Mouse (Mus musculus) cerebellum, adult 8-10 months (tissue): ENCODE measurements around the gene Rbp1.

Experiments
- DNase-seq: peaks from one replicate; pipeline ENCODE4 v3.0.0; 2022

Rbp1 gene

DNA sequence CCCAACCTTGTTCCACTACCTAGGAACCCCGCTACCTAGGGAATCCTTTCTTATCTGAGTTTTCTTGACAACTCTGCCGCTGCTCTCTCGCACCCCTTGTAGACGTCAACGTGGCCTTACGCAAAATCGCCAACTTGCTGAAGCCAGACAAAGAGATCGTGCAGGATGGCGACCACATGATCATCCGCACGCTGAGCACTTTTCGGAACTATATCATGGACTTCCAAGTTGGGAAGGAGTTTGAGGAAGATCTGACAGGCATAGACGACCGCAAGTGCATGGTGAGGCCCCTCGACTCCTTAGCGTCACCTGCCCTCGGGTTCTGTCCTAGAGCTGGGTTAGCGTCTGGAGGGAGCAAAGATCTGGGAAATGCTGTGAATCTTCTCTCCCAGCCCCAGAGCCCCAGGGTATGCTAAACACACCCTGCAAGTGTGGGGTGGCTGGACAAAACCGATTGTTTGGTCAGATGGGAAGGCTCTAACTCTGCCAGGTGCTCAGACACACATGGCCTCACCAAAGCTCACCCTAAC, 2.7 kb downstream of the Rbp1 start:
- no peak for DNase-seq

DNA sequence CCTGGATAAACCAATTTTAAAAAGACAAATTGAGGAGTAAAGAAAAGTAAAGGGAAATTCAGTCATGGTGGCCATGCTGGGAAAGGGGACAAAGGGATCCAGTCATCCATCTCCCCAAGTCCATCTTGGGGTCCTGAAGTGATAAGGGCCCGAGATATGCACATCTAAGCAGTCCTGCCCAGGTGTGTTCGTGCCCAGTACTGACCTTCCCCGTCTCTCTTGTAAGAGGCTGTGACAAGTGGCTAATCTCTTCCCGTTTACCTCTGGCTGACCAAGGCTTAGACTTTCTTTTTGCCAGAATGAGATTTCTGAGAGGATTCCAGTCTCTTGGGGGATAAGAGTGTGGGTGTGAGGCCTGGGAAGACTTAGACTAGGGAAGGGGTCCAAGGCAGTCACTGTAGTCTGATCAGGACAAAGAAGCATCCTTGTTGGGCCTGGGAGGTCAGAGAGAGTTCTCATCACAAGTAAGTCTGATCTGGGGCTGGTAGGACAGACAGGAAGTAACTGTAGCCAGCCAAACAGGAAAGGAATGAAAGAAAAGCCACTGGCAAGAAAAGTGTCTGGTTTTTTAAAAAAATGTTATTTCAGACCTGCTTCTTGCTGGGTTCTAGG, 5.3 kb downstream of the Rbp1 start:
- DNase-seq, result no peak

DNA sequence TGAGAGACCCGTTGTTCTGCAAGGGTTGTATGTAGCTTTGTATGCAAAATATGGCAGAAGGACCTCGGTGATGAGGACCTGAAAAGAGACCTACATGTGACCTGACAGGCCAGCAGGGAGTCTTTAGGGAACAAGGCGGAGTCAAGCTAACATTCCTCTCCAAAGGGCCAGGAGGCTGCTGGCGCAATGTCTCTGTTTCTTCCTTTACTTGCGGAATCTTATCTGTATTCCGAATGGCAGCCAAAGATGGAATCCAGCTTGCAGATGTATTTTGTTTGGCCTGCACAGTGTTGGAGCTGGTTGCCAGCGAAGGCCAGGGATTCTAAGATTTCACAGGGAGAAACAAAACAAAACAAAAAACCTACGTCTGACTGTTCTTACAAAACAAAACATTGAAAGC, 6.0 kb downstream of the Rbp1 start:
- DNase-seq, result no peak

DNA sequence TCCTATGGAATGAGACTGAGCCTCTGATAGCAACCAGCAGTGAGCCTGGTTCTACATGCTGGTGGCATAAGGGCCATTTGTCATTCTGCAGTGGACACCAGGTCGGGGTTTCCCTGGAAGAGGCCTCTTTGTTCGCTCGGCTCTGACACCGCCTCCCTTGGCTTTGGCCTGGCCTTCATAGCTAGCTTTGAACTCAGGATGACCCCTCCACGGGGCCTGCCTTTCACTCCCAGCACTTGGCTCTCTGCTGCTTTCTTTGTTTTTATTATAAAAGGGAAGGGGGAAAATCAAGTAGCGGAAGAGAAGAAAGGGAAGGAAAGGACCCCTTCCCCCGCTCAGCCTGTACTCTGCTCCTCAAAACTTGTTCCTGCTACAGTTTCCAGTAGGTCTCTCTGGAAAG, 7.0 kb downstream of the Rbp1 start:
- DNase-seq, result no peak

DNA sequence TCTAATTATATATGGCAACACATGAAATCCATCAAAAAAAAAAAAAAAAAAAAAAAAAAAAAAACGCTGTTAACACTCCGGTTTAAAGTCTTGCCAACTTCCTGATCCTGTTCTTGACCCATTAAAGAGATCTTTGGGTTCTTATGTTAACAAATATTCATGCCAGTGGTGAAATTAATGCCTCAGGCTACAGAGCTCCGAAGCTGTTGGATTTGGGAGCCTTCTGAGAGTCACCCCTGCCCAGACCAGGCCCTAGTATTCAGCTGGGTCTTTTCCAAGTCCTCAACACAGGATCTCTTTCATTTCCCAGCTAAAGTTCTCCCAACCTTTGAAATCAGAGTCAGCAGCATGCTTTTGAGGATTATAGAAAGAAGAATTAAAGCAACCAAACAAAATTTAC, 7.8 kb downstream of the Rbp1 start:
- no peak for DNase-seq

DNA sequence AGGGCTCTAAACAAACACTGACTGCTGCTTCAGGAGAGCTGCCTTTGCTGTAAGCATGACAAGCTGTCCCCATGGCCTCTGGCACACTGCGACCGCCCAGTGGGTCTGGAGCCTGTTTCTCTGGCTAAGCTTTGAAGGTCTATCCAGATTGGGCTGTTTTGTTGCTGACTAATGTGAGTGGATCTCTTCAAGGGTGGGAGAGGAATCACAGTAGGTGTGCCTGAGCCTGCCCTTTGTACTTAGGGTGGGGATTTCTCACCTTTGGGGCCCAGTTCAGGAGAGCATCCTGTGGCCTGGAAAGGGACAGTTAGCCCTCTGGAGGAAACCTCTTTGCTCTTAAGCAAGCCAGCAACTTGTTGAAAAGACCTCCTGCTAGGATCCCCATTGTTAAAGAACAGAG, 10.3 kb downstream of the Rbp1 start:
- DNase-seq, result no peak

DNA sequence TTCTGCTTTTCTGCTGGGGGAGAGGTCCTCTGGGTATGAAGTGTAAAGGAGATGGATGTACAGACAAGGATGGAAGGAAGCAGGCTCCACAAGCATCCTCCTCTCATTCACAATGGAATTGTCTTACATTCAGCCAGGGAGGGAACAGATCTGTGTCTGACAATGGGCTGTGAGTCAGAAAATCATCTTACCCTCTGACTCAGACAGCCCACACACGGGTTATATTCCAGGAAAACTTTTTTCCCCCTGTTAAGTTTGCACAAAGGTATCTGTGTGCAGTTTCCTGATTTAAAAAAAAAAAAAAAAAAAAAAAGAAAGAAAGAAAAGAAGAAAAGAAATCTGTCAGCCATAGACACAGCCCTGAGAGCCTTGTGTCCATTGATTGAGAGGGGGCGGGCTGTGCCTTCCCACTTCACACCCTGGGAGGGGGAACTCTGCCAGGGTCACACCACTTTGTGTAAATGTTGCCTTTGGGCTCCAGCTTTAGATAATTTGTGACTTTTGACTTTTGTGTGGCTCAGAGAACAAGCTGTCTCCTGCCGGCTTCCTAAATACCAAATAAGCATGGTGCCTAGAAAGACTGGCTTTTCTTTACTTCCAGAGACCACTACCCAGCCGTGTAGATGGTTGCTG, 11.3 kb downstream of the Rbp1 start:
- no peak for DNase-seq

DNA sequence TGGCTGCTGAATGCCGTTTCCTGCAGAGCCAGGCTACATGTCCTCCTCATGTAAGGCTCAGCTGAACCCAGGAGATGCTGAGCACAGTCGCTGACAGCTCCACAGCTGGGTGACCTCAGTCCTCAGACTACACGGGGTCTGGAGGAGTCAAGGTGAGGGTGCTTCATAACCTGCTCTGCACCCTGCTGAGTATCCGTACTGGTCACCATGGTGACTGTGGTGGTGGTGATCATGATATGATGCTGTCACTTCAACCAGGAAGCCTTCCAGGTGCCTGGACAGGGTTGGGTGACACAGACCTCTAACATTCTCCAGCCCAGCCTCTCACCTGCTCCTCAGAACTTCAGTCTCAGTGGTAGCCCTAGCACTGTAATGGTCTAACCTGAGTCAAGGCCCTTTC, 15.1 kb downstream of the Rbp1 start:
- no peak for DNase-seq

DNA sequence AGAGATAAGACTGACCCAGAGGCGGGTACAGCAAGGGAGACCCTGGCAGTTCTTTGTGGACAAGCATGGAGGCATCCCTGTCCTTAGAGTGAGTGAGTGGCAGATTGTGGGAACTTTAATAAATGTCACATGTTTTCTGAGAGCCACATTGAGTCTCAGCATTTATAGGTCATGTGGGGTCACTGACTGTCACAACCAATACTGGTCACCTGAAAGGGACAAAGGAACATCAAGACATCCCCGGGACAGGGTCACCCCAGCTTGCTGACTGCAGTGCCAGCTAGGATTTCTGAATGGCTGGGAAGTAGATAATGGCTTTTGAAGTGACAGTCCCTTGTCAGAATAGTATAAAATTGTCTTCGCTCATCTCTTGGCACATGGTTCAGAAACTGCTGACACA, 16.3 kb downstream of the Rbp1 start:
- no peak for DNase-seq

DNA sequence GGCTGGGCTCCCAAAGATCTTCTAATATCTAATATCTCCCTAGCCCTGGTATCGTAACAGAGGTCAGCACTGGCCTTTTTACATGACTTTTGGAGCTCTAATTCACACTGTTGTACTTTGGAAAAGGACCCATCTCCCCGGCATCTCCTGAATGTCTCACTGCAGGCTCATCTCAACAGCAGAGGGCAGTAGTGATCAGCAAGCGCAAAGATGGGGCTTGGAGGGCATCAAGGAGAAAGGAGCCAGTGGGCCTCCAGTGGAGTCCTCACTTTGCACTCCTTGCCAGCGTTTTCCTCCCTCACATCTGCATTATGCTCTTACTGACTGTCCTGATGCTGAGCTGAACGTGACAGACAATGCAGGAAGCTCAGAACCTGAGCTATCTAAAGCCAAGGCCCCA, 19.9 kb downstream of the Rbp1 start:
- no peak for DNase-seq

DNA sequence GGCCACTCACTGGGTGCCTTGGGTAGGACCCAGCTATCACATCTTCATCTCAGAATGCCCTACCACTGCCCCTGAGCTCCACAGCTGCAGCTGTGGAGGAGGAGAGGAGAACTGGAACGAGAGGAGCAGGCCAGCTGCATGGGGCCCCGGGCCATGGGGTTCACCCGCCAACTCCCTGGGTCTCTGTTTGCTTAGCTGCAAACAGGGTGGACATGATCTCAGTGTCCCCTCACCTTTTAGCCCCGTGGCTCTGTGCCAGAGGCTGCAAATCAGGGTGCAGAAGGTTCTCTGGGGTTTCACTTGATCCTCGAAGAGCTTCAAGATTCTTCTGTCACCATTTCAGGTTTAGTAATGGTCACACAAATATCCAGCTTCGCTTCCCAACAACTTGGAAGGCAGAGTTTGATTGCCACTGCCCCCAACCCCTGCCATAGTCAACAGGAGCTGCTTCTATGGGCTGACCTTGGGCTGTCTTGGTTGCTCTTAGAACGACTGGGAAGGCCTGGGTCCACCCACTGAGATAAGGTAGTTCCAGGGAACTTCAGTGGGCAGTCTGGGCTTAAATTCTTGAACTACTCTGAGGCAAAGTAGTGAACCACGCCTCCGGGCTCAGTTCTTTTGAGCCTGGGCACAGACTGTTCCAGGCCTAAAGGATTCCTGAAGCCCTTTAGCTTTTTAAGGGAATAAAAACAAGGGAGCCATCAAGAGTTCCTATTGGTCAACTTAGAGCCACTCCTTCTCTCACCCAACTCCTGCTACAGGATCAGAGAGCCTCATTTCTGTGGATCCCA, 22.8 kb downstream of the Rbp1 start:
- DNase-seq, result no peak

DNA sequence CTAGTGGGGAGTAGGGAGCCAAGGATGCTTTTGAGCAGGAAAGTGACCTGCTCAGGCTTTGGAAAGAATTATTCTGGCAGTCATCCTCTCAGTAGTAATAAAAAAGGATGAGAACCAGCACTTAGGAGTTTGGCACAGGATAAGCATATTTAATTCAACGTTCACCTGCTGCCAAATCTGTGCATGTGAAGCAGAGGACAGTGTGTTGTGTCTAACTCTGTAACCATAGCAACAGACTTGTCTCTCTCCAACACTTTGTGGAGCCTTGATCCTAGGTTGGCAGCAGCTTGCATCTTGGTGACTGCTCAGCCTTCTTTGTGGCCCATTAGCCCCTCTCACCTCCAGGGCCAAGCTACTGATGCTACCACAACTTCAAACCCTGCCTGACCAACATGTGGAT, 28.2 kb downstream of the Rbp1 start:
- no peak for DNase-seq

DNA sequence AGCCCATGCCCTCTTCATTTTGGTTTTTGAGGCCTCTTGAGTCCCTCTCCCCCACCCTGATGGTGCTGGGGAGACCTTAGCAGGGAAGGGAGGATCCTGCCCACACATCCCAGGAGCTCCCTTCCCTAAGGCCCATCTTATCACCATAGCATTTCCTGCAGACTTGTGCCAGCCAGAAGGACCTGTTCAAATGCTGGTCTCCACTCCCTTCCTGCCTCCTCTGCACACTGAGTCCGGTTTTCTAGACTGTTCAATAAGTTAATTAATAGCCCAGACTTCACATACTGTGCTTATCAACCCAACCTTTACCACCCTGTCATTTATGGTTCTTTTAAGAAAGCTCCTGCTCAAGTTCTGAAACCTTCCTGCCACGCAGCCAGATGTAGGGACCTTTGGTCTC, 43.9 kb downstream of the Rbp1 start:
- DNase-seq, result no peak

DNA sequence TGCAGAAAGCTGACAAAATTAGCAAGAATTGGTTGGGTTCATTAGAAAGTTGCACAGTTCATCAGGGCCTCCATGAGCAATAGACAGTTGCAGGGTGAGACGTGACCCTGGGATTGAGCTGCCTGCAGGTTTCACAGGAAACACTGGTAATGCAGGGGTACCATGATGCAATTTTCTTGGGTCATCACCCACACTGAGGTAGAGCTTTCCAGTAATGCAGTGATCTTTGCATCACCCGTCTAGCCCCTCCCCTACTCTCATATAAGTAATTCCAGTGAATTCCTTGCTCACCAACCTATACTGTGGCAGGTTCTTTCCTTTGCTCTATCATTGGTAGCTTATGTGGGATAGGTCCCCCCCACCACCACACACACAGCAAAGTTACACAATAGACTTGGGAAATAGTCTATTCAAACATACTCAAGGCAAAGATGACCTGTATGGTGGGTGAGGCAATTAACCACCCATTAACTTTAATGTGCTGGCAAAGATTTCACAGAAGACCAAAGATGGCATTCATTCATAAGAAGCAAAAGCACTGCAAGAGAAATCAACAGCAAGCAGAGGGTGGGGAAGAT, 57.5 kb downstream of the Rbp1 start:
- no peak for DNase-seq

DNA sequence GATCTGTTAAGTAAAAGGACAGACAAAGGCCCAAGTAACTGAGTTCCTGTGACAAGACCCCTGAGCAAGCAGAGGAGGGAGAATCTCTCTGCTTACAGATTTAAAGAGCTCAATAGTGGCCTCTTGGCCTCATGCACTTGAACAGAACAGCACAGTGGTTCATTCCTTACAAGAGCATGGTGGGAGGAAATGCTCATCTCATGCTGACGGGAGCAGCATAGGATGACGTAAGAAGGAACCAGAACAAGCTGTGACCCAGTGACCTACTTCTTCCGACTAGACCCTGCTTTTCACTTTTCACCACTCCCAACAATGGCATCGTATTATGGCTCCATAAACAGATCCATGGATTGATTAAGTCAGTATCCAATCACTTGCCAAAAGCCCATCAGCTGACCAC, 59.5 kb downstream of the Rbp1 start:
- DNase-seq, result no peak

DNA sequence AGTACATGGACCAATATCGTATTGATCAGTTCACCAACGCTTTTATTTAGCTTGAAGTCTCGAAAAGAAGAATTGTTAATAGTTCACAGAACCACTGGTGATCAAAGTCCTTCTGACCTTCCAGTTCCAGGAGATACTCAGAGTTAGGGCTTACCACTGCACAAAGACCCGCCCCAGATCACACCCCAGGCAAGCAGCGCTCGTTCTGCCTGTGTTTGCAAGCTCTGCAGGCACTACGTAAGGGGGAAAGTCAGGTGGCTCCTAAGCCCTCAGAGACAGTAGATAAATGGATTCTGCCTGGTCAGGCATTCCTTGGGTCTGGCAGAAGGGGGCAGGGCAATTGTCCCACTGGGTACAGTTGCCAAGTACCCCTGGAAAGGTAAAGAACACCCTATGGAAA, 62.3 kb downstream of the Rbp1 start:
- DNase-seq, result no peak

DNA sequence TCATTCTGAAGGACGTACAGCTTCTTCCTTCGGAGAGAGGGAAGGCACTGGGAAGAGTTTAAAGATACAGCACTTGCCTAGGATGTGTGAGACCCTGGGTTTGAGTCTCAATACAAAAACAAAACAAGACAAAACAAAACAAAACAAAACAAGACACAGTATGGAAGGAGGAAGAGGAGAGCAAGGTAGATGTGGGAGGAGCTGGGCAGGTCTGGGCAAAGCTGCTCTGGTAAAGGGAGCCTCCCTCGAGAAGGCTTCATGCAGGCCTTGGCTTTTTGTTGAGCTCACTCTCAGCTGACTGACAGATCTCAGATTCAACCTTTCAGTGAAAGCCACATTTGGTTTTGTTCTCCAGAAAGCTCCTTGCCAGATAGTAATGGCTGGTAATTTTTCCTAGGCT, 63.1 kb downstream of the Rbp1 start, which contains the start of gene Rbp2:
TSS of gene Rbp2 (plus strand) at position 301 of the 400 bp plus-strand sequence.
- DNase-seq, result no peak

DNA sequence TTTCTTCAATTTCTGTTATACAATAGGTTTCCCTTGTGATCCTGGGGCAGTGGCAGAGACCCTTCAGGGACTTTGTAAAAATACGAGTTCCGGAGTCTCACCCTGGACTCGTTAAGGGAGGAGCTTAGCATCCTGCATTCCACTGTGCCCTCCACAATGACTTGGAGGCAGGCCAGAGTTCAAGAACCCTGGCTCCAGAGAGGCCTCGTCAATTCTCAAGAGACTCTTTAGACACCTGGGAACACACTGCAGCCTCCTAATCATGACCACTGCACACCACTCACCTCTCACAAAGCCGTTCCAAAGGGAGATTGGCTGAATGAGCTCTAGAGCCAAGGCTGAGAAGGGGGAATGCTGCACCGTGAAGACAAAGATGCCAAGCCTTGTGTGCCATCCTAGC, 64.5 kb downstream of the Rbp1 start:
- DNase-seq, result no peak

DNA sequence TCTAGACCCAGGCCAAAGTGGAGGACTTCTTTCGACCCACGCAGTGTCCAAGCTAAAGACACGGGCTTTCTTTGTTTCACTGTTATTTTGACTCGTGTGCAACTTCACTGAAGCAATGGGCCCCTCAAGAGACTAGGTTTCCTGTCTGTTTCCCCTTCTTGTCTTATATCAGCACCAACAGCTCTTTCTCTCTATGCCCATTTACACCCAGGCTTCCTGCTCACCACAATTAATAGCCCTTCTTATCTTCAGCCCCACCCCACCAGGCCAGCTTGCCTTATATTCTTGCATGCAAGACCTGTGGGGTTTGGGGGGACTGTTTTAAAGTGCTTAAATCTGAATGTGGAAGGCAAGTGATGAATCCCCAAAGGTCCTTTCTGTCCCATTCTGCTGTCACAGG, 66.8 kb downstream of the Rbp1 start:
- no peak for DNase-seq

DNA sequence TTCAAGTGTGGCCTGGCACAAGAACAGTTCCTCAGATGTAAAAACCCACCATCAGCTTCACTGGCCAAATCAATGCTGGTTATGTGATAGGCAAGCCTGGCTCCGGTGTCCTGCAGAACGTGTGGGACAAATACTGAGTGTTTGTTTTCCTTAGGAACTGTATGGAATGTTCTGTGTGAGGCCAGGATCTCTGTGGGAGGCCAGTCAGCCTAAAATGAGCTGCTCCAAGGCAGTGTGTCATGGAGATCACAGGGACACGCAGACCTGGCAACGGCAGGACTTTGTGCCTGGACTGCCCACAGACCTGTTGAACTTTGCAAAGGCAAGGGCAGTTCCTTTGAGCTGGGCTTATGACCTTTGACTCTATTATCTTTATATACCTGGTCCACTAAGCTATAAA, 67.4 kb downstream of the Rbp1 start:
- DNase-seq, result no peak

DNA sequence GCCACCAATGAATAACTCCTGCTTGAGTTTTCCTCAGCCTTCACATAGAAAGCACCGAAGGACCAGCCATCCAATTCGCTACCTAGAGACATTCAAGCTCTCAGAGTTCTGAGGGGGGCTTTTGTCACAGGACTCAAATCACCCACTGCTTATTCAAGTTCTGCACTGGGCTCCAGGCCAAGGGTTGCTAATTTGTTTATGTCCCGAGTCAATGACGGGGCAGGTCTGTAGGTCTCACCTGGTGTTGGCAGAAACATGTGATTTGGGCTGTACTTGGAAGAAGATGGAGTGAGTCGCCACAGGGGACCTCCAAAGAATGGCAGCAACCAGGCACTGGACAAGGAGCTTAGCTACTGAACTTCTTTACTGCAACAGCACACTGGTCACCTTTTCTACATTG, 68.3 kb downstream of the Rbp1 start:
- no peak for DNase-seq

DNA sequence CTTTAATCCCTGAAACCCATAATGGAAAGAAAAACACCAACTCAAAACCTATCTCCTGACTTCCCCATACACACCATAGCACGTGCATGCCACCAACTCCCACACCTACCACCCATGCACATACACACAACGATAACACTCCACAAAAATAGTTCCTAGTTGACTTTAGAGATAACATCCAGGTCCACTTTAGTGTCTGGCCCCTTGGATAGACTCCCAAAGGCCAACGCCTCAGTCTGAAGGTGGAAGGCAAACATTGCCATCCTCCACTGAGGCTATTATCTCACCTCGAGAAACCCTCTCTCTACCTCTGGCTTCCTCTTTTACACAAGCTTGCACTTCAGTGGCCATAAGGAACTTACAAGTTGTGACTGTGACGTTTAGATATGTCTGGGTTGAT, 69.5 kb downstream of the Rbp1 start:
- DNase-seq, result no peak

DNA sequence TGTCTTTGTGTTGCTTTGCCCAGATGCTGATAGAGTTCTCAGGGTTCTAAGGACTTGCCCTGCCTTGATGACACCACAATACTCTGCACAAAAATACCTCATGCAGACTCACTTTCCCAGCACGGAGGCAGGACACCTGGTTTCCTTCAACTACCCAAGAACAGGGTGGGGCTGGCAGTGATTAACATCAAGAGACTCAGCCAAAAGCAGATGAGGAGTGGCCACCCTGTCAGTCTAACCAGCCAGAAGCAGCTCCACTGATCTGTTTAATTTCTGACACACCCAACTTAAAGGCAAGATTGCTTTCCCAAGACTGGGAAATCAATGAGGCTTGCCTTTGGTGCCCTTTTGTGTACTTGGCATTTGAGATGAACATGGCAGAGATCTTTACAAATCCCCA, 70.1 kb downstream of the Rbp1 start:
- no peak for DNase-seq
